Mouse (Mus musculus): ENCODE data around the gene Gm20695. TPM values are rescaled to one million over a fixed set of nuclear protein-coding genes. Genes with fewer than 3 reads are reported as not detected.

Gene Gm20695
- polyA plus RNA-seq, 1 experiment from 2014 or later: 2.9 TPM

DNA sequence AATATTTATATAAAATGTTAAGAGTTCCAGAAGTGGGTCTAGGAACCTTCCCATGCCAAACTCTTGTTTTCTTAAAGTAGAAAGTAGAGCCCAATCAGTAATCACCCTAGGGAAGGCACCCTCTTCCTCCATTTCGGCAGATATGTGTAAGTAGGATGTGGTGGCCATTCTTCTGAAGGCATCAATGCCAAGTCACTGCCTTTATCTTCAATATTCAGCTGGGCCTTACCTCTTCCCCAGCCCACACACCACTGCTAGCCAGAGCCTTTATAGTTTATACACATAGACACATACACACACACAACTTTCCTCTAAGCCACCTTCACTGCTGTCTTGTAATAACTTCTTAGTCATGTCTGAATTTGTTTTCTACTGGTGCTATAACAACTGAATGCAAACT is 28.7 kb upstream of the Gm20695 start:
- H3K4me2 ChIP-seq: no peak overlapping the region
- peaks cover 4% of the 10 kb centered on the region for H3K36me3 ChIP-seq (replicated peaks)
- ATAC-seq (replicated peaks): no peak
- no peaks in the 10 kb centered on the region for H3K4me1 ChIP-seq
- no peaks in the 10 kb centered on the region for H3K9me3 ChIP-seq
- no peak overlapping the region for H3K9ac ChIP-seq
- 84% methylated on average over 1 of the region's 1 CpGs for WGBS
- H3K4me3 ChIP-seq: no peak overlapping the region
- H3K27ac ChIP-seq: no peak overlapping the region
- no peaks in the 10 kb centered on the region for H3K27me3 ChIP-seq (replicated peaks)

DNA sequence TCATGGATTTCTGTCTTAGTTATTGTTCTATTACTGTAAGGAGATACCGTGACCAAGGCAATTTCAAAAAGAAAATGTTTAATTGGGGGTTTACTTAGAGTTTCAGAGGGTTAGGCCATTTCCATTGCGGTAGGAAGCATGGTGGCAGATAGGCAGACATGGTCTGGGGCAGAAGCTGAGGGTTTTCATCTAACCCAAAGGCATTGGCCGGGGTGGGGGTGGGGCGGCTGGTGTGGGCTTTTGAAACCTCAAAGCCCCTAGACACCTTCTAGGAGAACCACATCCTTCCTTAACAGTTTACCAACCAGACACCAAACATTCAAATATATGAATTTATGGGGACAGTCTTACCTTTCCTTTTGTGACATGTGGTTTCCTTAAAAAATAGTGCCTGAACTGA is 25.2 kb upstream of the Gm20695 start:
- no peaks in the 10 kb centered on the region for H3K9me3 ChIP-seq
- H3K27ac ChIP-seq: no peak overlapping the region
- ATAC-seq (replicated peaks): no peak
- H3K9ac ChIP-seq: no peak overlapping the region
- no peak overlapping the region for H3K4me2 ChIP-seq
- no peaks in the 10 kb centered on the region for H3K27me3 ChIP-seq (replicated peaks)
- no peaks in the 10 kb centered on the region for H3K4me1 ChIP-seq
- no peak overlapping the region for H3K4me3 ChIP-seq
- peaks cover 8% of the 10 kb centered on the region for H3K36me3 ChIP-seq (replicated peaks)
- 92% methylated on average over 4 of the region's 4 CpGs for WGBS

DNA sequence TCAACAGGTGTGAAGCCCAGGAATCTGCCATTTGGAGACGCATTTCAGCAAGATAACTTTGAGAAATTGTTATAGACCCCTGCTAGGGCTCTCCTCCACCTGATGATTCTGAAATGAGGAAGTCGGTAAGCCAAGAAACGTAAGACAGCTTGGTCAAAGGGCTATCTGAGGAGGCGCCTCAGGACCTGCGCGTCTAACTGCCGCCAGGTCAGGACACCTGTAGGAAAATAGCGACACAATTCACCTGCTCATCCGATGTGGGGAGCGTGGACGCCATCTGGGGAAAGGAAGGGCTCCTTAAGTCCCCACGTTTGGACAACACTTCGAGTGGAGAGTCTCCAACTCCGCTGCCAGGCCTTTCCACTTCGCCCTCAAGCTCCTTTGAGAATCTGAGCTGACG is 12.6 kb upstream of the Gm20695 start:
- Histone ChIP-seq H3K4me3 (peak overlapping the region; percentile 44), H3K27me3 (replicated peaks) (no peaks in the 10 kb centered on the region), H3K4me2 (peak overlapping the region; percentile 87), H3K36me3 (replicated peaks) (0 out of 2 replicates have a peak, but pooled peaks cover 3% of the 10 kb centered on the region), H3K9ac (peak overlapping the region; percentile 47), H3K9me3 (no peaks in the 10 kb centered on the region), H3K27ac (peak overlapping the region; percentile 49), H3K4me1 (peaks cover 20% of the 10 kb centered on the region)
- WGBS: under 1% methylated on average over 16 of the region's 16 CpGs
- no peak for ATAC-seq (replicated peaks)

DNA sequence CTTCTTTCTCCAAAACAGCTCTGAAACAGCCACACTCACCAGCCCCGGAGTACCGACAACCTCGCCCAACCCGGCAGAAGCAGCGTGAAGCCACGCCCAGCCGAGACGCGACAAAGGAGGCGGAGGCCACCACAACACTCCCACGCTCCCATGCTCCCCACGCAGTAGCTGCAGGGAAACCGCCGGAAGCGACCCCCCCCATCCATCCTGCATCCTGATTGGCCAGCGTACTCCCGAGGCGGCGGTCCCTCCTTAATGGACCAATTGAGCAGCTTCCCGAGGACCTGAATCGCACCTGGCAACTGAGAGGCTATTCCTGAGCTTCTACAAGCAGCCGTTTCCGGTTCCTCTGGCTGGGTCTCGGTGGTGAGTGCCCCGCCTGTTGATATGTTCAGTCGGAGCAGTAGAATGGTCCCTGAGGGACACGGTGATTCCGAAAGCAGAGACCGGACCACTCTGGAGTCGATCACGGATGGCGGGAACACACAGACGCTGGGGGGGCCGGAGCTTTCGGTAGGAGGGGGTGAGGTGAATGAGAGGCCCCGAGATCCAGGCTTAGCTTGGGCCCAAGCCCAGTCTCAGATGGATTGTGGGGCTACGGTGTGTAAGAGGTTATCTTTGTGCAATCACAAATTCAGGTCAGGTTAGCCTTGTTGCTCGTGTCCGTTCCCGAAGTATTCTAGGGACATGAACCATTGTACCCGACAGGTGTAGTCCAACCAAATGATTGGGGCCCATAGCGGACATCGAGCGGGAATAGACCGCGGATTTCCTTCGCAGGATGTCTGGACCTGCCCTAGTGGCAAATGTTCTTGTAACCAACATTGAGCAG is 12.0 kb upstream of the Gm20695 start, which contains the start of gene Naa60:
Naa60 (plus strand) TSS at position 160 of the 832 bp plus-strand sequence.
- Histone ChIP-seq H3K36me3 (replicated peaks) (peaks cover 3% of the 10 kb centered on the region; the same call in 1 of the 2 replicates), H3K4me3 (peak within 1 kb of the TSS; percentile 44), H3K4me1 (peaks cover 20% of the 10 kb centered on the region), H3K27ac (peak within 1 kb of the TSS; percentile 65), H3K9me3 (no peaks in the 10 kb centered on the region), H3K4me2 (peak within 1 kb of the TSS; percentile 87), H3K9ac (peak within 1 kb of the TSS; percentile 47), H3K27me3 (replicated peaks) (no peaks in the 10 kb centered on the region)
- ATAC-seq (replicated peaks): peak; percentile 97
- WGBS: 4% methylated on average over 47 of the region's 47 CpGs

DNA sequence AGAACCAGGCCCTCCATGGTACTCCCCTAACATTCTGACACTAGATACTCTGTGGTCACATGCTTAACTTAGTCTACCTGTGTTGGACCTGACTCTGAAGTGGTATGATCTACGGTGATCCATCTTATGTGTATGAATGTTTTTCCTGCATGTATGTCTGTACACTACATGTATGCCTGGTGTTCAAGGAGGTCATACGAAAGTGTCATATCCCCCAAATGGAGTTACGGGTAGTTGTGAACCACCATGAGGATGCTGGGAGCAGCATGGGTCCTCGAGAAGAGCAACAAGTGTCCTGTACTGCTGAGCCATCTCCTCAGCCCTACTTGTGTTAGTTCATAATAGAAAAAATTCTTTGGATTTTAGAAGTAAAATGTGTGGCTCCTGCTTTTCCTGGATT is 8.1 kb upstream of the Gm20695 start:
- no peaks in the 10 kb centered on the region for H3K27me3 ChIP-seq (replicated peaks)
- H3K27ac ChIP-seq: no peak overlapping the region
- H3K4me3 ChIP-seq: no peak overlapping the region
- H3K4me1 ChIP-seq: peaks cover 13% of the 10 kb centered on the region
- WGBS: 98% methylated on average over 4 of the region's 4 CpGs
- no peak overlapping the region for H3K9ac ChIP-seq
- peaks cover 3% of the 10 kb centered on the region; the same call in 1 of the 2 replicates for H3K36me3 ChIP-seq (replicated peaks)
- H3K4me2 ChIP-seq: no peak overlapping the region
- no peaks in the 10 kb centered on the region for H3K9me3 ChIP-seq
- ATAC-seq (replicated peaks): no peak

DNA sequence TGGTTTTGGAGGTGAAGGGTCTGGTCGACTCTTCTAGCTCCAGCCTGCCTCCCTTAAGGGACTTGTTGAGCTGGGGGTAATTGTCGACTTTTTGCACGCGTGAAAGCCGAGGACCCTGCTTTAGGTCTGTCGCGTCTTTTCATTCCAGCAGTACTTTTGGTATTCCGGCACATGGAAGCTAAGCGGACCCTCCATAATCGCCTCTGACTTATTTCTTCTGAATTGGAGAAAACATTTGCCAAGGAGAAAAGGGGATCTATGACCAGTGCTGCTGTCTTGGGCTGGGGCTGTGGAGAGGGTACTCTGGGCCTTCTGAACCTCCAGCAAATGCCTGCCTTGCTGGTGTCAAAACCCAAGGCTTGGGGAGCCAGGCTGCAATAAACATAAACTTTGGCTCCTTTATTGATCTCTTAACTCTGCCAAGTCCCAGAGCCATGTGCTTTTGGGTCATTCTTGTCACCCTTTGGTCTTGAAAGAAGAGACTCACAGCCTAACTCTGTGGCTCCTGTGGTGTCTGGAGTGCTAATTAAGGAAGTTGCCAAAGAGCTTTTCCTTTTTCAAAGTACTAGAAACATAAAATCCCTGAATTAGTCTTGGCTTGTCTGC is 720 bp downstream of the Gm20695 start:
- peak; percentile 21; the same call in 1 of the 2 replicates for ATAC-seq (replicated peaks)
- WGBS: 4% methylated on average over 10 of the region's 10 CpGs
- Histone ChIP-seq H3K4me2 (peak overlapping the region; percentile 69), H3K4me1 (peaks cover 32% of the 10 kb centered on the region), H3K9me3 (no peaks in the 10 kb centered on the region), H3K27ac (peak overlapping the region; percentile 93), H3K9ac (peak overlapping the region; percentile 85), H3K36me3 (replicated peaks) (no peaks in the 10 kb centered on the region), H3K27me3 (replicated peaks) (no peaks in the 10 kb centered on the region), H3K4me3 (peak overlapping the region; percentile 87)

DNA sequence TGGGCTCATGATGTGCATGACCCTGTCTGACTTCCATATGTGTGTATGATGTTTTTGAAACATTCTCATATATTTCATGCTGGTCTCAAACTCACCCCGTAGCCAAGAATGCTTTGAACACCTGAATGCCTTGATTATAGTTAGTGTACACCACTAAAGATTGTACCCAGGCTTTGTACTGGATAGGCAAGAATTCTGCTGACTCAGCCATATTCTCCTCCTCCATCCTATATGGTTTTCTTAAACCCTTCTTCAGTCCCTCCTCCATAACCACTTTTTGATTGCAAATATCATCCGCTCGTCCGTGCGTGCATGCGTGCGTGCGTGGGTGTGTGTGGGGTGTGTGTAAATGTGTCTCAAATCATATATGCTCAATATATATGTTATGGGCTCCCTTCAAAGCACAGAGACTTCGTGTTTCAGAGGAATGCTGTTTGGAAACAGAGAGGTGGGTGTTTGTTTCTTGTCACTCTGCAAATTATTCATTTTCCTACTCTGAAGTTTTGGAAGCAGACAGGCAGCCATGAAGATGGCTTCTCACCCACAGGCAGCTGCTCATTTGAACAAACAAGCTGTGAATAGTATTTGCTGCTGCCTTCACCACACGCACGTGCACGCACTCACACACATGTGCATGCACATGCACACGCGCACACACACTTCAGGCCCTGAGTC is 7.3 kb downstream of the Gm20695 start:
- H3K27ac ChIP-seq: no peak overlapping the region
- no peak overlapping the region for H3K4me2 ChIP-seq
- H3K36me3 ChIP-seq (replicated peaks): 0 out of 2 replicates have a peak, but pooled peaks cover 4% of the 10 kb centered on the region
- H3K4me3 ChIP-seq: no peak overlapping the region
- 96% methylated on average over 14 of the region's 14 CpGs for WGBS
- no peaks in the 10 kb centered on the region for H3K27me3 ChIP-seq (replicated peaks)
- no peak overlapping the region for H3K9ac ChIP-seq
- no peak for ATAC-seq (replicated peaks)
- peaks cover 4% of the 10 kb centered on the region; the same call in 1 of the 2 replicates for H3K4me1 ChIP-seq
- no peaks in the 10 kb centered on the region for H3K9me3 ChIP-seq

DNA sequence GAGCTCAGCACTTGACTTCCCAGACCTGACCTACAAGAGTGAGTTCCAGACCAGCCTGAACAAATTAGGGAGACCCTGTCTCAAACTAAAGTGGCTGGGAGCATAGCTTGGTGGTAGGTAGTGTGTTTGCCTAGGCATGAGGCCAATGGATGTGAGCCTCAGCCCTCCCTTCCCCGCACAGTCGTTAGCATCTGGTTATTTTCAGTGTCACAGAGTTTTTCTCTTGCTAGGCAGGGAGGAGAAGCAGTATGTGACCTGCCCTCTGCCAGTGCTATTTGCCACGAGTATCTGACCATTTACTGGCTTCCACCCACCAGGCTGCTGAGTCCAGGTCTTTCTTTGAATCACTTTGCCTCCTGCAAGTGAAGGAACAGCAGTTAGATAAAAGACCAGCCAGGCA is 9.3 kb downstream of the Gm20695 start:
- ATAC-seq (replicated peaks): no peak
- no peak overlapping the region for H3K9ac ChIP-seq
- 83% methylated on average over 3 of the region's 3 CpGs for WGBS
- no peak overlapping the region for H3K4me2 ChIP-seq
- no peaks in the 10 kb centered on the region for H3K4me1 ChIP-seq
- H3K27ac ChIP-seq: no peak overlapping the region
- no peaks in the 10 kb centered on the region for H3K9me3 ChIP-seq
- peaks cover 20% of the 10 kb centered on the region for H3K36me3 ChIP-seq (replicated peaks)
- H3K27me3 ChIP-seq (replicated peaks): no peaks in the 10 kb centered on the region
- H3K4me3 ChIP-seq: no peak overlapping the region

DNA sequence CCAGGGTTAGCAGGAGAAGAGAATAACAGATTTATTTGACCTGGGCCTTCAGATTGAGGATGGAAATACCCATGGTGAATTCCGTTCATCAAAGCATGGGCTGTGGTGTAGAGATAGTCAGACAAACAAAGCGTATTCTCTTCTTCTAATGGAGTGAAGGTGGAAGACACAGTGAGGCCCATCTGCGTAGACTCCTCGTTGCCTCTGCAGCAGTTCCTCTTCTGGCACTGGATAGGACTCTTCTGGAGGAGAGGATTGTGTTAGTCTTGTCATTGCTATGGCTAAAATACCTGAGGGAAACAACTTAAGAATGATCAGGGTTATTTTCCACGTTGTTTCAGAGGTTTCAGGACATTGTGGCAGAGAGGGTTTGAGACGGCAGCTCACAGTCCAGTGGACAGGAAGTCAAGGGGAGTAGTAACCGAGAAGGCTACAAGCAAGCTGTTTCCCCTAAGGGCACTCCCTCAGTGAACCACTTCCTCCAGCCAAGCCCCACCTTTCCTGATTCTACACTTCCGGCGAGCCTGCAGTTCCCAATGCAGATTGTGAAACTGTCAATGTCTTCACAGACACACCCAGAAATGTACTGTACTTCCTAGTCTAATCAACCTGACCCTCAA is 10.8 kb downstream of the Gm20695 start:
- Histone ChIP-seq H3K9me3 (no peaks in the 10 kb centered on the region), H3K27me3 (replicated peaks) (no peaks in the 10 kb centered on the region), H3K9ac (no peak overlapping the region), H3K36me3 (replicated peaks) (peaks cover 35% of the 10 kb centered on the region), H3K4me2 (no peak overlapping the region), H3K4me1 (no peaks in the 10 kb centered on the region), H3K27ac (no peak overlapping the region), H3K4me3 (no peak overlapping the region)
- ATAC-seq (replicated peaks): no peak
- whole genome bisulfite sequencing: 88% methylated on average over 9 of the region's 9 CpGs

DNA sequence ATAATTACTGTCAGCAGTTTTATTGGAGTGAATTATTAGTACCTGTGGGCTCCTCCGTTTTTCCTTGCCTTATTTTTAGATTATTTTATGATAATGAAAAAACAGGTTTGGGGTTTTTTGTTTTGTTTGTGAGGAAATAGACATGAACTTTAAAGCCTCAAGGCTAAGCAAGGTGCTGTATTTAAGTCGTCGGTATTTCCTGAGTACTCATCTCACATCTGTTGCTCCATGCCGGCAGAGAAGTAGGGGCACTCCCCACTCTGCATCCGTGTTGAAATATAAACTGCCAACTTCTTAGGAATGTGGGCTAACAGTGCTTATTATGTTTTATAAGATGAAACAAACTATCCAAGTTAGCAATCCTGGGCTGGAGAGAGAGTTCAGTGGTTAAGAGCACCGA is 11.6 kb downstream of the Gm20695 start:
- Histone ChIP-seq H3K27me3 (replicated peaks) (no peaks in the 10 kb centered on the region), H3K4me1 (no peaks in the 10 kb centered on the region), H3K36me3 (replicated peaks) (peaks cover 38% of the 10 kb centered on the region), H3K27ac (no peak overlapping the region), H3K9me3 (no peaks in the 10 kb centered on the region), H3K4me3 (no peak overlapping the region), H3K4me2 (no peak overlapping the region), H3K9ac (no peak overlapping the region)
- ATAC-seq (replicated peaks): no peak
- WGBS: 86% methylated on average over 6 of the region's 6 CpGs

DNA sequence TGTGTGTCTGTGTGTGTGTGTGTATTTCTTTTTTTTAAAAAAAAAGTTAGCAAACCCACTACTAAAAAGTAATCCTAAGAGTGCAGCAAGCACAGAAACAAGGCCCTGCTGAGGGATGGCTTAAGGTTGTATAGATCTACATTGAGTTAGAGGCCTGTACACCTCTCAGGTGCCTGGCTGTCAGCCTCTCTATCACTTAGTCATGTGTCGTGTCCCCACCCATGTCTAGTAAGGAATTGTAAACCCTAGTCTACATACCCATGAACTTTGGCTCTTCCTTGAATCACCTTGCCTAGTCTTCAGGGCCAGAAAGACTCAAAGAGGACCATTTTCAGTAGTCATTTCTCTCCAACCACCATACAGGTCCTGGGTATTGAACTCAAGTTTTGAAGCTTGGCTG is 12.1 kb downstream of the Gm20695 start:
- H3K9me3 ChIP-seq: no peaks in the 10 kb centered on the region
- ATAC-seq (replicated peaks): no peak
- H3K9ac ChIP-seq: no peak overlapping the region
- H3K4me3 ChIP-seq: no peak overlapping the region
- H3K4me1 ChIP-seq: no peaks in the 10 kb centered on the region
- H3K36me3 ChIP-seq (replicated peaks): peaks cover 38% of the 10 kb centered on the region
- no peak overlapping the region for H3K4me2 ChIP-seq
- no peaks in the 10 kb centered on the region for H3K27me3 ChIP-seq (replicated peaks)
- WGBS: 100% methylated on average over 1 of the region's 1 CpGs
- no peak overlapping the region for H3K27ac ChIP-seq

DNA sequence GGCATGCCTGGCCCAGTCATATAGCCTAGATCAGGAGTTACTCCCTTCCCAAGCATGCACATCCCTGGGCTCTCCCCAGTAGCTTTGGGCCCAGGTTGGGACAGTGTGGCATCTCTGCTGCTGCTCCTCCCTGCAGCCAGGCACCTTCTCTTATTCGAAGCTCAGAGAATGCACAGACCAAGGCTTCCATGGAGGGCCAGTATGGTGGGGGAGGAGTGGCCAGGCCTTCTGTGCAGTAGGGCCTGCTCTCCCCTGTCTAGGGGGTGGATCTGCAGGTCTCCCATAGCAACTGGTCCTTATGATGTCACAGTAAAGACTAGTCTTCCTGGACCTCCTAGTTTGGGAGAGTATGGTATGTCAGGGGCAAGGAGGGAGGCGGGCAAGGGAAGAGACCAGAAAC is 23.0 kb downstream of the Gm20695 start:
- 77% methylated on average over 2 of the region's 2 CpGs for WGBS
- no peak overlapping the region for H3K9ac ChIP-seq
- H3K4me3 ChIP-seq: 0 out of 2 replicates have a peak overlapping the region, but pooled peaks have one; percentile 75
- H3K4me1 ChIP-seq: peaks cover 19% of the 10 kb centered on the region
- H3K36me3 ChIP-seq (replicated peaks): peaks cover 34% of the 10 kb centered on the region
- H3K9me3 ChIP-seq: no peaks in the 10 kb centered on the region
- ATAC-seq (replicated peaks): no peak
- H3K4me2 ChIP-seq: no peak overlapping the region
- H3K27ac ChIP-seq: no peak overlapping the region
- no peaks in the 10 kb centered on the region for H3K27me3 ChIP-seq (replicated peaks)

Data from midbrain, embryonic 15.5 days (tissue).